Mouse (Mus musculus): Measurements from ENCODE around the gene Gm20662. TPM values are rescaled to one million over a fixed set of nuclear protein-coding genes. Genes with fewer than 3 reads are reported as not detected.

Gm20662 gene
- polyA plus RNA-seq, 3 experiments from 2014 or later = not detected

GRCm38 (mm10) chr9:108054331-108055040 is 58.3 kb downstream of the Gm20662 start:
- ATAC-seq = no peak

DNA sequence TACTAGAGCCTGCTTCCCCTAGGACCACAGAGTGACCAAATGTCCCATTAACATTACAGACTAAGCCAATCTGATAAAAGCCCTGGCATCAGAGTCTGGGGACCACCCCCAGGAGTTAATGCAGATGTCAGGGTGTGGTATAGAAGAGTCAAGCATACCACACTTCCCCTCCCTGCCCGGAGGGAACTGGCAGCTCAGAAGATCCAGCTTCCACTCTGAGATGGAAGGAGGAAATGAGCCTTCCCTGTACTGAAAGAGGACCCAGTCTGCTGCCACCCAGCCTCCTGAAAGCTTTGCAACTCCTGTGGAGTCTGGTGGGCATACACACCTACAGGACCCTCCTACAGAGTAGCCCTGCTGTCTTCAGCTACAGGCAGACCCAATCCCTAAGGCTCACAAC is 58.9 kb downstream of the Gm20662 start:
- ATAC-seq = no peak

- no peak for ATAC-seq
Observed at GRCm38 (mm10) chr9:108055661-108056237, 59.6 kb downstream of the Gm20662 start.

DNA sequence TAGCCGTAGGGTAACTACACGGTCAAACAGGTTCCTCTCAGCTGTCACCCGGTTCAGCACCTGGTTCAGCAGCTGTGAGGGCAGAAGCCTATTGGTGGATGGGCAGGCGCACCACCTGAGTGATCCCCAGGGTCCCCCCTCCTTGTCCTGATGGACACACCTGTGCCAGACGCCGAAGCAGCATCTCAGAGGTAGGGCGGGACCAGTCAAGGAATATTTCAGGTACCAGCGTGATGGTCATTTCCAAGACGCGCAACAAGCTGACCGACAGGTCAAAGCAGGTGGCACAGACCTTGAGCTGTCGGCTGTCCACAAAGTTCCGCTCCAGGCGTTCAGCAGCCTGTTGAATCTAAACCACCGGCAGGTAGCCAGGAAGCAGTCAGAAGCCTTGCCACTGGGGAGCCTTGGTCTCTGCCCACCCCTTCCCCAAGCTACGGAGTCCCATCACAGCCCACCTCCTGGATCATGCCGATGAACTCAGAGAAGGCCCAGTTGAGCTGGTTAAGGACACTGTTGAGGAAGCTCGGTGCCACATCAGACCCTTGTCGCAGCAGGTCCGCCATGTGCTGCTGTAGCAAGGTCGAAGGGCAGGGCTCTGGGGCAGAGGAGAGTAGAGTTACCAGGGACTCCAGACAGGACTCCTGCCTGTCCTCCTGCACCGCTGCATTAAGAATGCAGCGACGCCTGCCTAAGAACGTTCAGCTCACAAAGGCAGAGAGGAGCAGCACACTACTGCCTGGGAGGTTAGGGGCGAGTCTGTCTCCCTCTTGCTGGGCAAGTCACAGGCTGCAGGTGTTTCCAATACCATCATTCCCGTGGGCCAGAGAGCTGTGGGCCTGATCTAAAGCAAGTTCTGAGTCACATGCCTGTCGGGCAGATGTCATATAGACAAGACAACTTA is 60.5 kb downstream of the Gm20662 start:
- ATAC-seq = no peak

GRCm38 (mm10) chr9:108057262-108057562 is 61.1 kb downstream of the Gm20662 start:
- no peak for ATAC-seq

DNA sequence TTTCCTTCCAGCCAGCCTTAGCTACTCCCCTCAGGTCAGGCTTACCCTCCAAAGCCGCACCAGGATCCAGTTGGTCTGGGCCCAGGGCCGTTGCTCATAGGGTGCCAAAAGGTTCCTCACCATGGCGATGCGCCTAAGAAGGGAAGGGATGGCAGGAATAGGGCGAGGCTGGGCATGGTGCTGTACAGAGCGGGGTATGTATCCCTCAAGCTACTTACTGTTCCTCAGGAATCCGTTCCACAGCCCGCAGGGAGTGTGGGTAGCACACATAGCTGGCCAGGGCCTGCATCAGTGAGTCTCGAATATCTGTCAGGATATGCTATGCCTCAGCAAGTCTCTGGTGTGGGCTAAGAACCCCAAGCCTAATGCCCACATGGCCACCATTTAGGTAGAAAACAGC is 62.1 kb downstream of the Gm20662 start:
- no peak for ATAC-seq

GRCm38 (mm10) chr9:108062142-108062541 is 66.0 kb downstream of the Gm20662 start:
- no peak for ATAC-seq

DNA sequence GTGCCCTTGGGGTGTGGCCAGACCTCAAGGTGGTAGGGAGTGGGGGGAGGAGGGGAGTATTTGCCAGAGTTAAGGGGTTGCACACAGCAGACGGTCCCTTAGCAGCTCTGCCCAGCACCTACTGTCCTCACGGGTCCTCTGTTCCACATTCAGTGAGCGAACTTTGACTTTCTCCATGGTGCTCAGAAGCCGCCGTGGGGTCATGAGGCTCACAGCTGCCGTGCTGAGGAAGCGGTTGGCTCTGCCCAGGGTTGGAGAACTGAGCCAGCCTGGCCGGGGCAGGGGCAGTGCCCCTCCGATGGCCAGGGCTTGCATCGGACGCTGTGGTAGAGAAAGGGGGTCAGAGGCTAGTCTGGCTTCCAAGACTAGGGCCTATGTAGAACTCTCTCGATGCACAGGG is 67.2 kb downstream of the Gm20662 start:
- ATAC-seq = no peak

DNA sequence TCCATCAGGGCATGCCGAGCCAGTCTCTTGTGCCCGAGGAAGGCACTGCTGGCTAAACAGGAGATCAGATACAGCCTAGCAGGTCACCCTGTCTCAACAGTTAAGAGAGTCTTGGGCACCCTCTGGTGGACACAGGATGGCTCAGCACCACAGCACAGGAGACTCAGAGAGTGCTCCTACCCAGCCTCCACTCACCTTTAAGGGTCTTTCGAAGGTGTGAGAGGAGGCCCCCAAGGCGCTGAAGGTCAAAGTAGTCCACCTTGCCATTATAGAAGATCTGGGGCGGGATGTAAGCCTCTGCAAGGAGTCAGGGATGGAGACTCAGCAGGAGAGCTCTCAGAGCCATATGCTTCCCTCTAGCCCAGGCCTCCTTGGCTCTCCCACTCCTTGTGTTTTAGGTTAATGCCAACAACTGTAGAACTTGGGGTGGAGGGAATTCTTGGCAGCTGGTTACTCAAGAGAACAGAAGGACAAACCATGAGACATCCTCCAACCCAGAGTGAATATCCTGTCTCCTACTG is 69.4 kb downstream of the Gm20662 start:
- no peak for ATAC-seq

DNA sequence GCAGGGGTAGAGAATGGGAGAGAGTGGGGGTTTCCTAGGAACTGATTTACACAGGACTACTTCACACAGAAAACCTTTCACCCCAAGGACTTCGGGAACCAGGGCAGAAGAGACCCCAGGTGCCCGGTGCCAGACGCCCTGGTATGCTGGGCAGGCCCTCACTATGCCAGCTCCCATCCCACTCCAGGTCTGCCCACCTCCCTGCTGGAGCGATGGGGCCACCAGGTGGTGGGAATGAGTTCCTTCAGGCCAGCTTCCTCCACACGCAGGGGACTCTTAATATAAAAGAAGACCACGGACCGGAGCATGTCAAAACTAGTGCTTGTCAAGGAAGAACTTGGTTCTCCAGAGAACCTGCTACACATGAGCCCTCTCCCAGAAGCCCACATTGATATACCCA is 71.0 kb downstream of the Gm20662 start:
- ATAC-seq = no peak

DNA sequence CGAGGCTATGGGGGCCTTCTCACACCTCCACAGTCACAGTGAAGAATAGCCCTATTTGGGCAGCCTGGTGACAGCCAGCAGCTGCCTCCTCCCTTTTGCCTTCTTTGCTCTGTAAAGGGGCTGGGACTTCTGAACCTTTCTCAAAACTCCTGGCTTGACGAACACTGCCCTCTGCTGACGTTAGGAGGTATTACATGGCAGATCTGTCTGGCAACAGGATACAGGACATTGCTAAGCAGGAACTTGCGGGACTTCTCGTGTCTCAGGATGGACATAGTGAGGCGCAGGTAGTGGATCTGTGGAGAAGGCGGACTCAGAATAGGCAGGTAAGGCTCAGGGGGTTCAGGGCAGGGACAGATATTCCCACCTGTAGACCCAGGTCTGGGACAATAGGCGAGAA is 71.8 kb downstream of the Gm20662 start:
- peak; percentile 48 for ATAC-seq

DNA sequence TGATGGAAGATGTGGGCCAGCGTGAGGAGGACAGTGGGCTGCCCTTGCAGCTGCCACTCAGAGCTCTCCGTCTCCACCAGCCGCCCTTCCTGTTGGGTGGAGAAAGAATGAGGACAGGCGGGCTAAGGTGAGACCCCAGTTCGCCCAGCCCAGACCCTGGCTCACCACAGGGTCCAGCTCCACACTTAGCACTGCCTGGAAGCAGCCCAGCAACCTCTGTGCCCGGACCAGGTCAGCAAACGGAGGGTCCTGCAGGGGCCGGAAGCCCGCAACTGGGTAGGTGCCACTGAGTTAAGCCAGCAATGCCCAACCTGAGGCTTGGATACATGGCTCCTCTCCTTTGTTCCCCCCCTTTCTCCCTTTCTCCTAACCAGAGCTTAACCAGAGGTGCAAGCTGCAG is 72.9 kb downstream of the Gm20662 start:
- no peak for ATAC-seq

- no peak for ATAC-seq
Observed at GRCm38 (mm10) chr9:108069529-108069928, 73.4 kb downstream of the Gm20662 start.

DNA sequence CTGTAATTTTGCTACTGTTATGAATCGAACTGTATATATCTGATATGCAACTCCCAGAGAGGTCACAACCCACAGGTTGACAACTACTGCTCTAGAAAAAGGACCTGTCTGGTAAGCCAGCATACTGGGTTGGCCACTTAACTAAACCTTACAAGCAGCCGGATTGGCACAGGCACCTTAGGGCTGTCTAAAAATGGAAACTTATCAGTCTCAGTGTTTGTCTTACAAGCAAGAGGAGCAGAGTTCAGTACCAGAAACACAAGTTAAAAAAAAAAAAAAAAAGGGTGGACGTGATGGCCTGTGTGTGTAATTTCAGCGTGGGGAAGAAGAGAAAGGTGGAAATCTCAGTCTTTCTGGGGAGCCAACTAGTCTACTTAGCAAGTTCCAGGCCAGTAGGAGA is 75.7 kb downstream of the Gm20662 start:
- no peak for ATAC-seq

DNA sequence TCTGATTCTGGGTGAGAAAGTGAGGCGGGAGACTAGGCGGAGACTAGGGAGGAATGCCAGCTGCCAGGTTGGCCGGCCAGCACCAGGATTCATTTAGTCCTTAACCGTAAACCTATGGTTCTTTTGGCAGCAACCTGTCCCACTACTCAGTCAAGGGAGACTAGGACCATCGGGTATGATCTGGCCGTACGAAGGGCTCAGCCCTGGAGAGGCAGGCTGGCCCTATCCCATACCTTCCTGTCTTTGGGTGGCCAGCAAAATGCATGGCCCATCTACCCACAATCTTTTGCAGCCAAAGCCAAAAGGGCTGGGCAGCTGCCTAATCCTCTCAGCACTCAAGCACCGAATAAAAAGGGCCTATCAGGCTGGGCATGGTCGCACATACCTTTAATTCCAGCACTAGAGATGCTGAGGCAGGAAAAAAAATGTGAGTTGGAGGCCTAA is 76.4 kb downstream of the Gm20662 start:
- no peak for ATAC-seq

- no peak for ATAC-seq
Observed at GRCm38 (mm10) chr9:108073141-108073930, 77.2 kb downstream of the Gm20662 start.

DNA sequence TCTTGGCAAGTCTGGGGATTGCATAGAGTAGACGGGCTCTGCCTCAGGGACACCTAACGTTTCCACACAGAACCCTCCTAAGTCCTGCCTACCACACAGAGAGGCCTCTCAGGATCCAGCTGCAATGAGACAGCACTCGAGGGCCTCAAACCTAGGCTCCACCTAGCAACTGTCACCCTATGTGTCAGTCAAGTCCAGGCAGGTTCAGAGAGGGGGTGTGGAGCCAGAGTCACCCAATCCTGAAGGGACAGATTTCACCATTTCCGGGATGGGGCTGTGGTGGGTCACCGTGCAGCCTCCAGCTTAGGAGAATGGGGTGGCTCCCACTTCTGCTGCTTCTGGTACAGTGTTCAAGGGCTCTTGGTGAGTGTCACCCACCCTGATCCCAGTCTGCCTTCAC is 84.0 kb downstream of the Gm20662 start, which contains the start of gene Mst1:
Gene Mst1, plus strand, starts transcription at position 269 of the 400 bp plus-strand sequence.
- ATAC-seq = no peak

GRCm38 (mm10) chr9:108082549-108082948 is 86.4 kb downstream of the Gm20662 start:
- ATAC-seq = no peak

DNA sequence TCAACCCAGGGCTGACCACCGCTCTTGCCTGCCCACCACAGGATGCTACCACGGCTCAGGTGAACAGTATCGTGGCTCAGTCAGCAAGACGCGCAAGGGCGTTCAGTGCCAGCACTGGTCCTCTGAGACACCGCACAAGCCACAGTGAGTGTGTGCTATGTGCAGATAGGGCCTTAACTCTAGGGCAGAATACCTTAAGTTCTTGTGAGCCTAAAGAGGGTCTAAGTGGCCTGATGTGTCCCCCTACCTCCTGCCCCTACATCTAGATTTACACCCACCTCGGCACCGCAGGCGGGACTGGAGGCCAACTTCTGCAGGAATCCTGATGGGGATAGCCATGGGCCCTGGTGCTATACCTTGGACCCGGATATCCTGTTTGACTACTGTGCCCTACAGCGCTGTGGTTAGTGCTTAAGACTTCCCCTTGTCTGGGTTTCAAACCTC is 86.9 kb downstream of the Gm20662 start, which contains the start of gene Rnf123:
Gene Rnf123, minus strand, starts transcription at position 359 of the 444 bp plus-strand sequence.
- ATAC-seq = peak; percentile 66

- ATAC-seq = no peak
Observed at GRCm38 (mm10) chr9:108083561-108083960, 87.4 kb downstream of the Gm20662 start.

GRCm38 (mm10) chr9:108085261-108085660 is 89.1 kb downstream of the Gm20662 start:
- no peak for ATAC-seq

- ATAC-seq = no peak
Observed at GRCm38 (mm10) chr9:108090611-108091120, 94.5 kb downstream of the Gm20662 start.

Data from inflammation-experienced regulatory T-cells, adult 6 months (primary cell).